Mouse (Mus musculus) Muller cell, postnatal 12 days (primary cell): Measurements from ENCODE around the gene Mrpl38.

Source experiments
- DNase-seq: peaks from one replicate; pipeline ENCODE4 v3.0.0-alpha.2; 2015; ENCODE audit errors: inconsistent ontology term

Mrpl38 gene

DNA sequence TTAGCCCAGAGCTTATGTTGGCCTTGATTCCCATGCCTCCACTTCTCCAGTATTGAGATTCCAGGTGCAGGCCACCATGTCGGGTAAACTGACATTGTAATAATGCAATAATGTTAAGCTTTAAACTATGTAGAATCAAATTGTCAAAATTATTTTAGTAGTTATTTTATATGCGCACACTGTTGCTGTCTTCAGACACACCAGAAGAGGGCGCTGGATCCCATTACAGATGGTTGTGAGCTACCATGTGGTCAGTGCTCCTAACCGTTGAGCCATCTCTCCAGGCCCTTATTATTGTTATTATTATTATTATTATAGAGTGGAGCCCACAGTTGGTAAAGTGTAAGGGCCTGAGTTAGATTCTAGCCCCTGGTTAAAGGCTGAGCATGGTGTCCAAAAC lies 27.6 kb downstream of the Mrpl38 start:
- no peak for DNase-seq

GRCm38 (mm10) chr11:116110540-116110939 lies 28.1 kb downstream of the Mrpl38 start:
- DNase-seq, result no peak

DNA sequence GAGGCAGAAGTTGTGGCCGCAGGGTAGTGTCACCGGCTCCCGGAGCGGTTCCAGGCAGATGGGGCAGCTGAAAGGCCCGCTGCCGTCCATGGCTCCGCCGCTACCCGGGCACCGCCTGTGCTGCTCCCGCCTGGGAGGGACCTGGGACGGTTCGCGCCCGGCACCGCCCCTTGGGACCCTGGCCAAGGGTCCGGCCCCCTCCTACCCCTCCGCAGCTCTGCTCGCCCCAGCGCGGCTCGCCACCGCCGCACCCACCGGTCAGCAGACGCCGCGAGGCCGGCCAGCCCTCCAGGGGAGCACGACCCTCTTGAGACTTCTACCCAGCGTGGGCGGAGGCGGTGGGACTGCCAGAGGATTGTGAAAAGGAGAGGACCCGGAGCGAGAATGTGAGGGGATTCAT lies 28.5 kb downstream of the Mrpl38 start:
- peak; percentile 68 for DNase-seq

- DNase-seq, result peak; percentile 30
Measured at GRCm38 (mm10) chr11:116109441-116110081, 29.1 kb downstream of the Mrpl38 start.

- DNase-seq, result peak; percentile 93
Measured at GRCm38 (mm10) chr11:116108464-116109137, 30.1 kb downstream of the Mrpl38 start.

DNA sequence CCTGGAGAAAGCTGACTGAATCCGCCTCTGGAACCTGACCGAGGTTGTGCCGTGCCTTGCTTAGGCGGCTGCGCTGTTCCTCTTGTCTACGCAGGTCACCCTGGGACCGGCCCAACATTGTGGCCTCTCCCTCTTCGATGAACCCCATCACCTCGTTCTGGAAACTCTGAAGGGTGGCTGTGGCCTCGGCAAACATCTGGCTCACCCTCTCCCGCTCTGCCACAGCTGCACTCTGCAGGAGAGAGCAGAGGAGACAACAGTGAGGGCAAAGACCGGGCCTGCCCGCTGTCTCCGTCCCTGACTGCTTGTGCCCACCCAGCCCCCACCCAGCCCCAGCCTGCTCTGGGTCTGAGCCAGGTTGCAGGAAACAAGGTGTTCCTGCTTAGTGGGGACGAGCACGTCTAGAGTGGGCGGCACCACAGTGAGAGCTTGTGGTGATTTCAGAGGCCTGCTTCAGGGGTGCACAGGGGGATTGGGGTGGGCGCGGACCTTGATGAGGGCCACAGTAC lies 30.8 kb downstream of the Mrpl38 start:
- DNase-seq, result no peak

- DNase-seq, result no peak
Measured at GRCm38 (mm10) chr11:116106963-116107776, 31.5 kb downstream of the Mrpl38 start.

- DNase-seq, result no peak
Measured at GRCm38 (mm10) chr11:116106154-116106962, 32.3 kb downstream of the Mrpl38 start.

- no peak for DNase-seq
Measured at GRCm38 (mm10) chr11:116105065-116105464, 33.6 kb downstream of the Mrpl38 start.

DNA sequence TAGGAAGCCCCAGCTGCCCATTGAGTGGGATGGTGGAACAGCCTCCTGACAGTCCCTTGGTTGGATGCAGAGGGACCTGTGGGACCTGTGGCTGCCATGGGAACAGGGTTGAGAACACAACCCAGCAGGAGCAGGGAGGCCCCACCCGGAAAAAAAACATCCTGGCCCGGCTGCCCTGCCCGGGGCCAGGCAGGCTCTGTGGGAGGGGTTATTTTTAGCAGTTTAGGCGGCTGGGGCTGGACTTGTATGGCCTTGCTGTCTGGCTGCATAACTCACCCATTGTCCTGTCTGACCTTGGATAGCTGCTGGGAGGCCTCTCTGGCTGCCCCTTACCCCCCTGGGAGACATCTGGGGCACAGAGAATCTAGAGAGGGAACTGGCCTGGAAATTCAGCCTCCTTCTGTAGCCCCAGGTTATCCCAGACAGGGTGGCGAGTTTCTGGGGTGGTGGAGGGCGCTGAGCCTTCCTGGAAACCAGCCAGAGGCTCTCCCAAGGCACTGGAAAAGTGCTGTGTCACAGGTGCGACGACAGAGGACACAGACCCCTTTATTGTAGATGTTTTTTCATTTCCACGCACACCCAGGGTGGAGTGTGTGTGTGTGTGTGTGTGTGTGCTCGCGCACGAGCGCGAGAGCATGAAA lies 34.5 kb downstream of the Mrpl38 start:
- DNase-seq, result peak; percentile 86

DNA sequence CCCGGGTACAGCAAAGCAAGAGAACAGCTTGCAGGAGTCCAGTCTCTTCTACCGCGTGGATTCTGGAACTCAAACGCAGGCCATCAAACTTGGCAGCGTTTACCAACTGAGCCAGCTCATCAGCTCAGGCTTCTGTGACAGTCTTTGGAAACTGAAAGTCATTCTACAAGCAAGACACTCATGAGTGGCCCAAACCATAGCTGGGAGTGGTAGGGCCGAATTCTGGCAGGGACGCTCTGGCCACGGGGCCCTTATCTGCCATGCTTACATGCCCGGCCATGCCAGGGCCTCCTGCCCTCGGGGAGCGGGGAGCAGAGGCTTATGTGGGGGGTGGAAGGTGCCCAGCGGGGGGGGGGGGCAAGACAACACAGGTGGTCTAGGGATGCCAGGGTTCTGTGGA lies 35.1 kb downstream of the Mrpl38 start:
- peak; percentile 48 for DNase-seq

DNA sequence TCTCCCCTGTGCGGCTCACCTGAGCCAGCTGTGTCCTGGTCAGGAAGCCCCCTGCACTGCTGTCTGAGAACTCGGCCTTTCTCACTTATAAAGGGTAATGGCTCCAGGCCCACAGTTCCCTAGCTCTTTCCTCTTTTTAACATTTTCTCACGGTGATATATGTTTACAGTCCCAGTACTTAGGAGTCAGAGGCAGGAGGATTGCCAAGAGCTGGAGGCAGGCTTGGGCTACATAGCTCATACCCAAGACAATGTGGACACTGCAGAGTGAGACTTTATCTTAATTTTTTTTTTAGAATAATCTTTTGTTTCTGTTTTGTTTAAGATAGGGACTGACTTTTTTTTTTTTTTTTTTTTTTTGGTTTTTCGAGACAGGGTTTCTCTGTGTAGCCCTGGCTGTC lies 36.2 kb downstream of the Mrpl38 start:
- DNase-seq, result no peak

DNA sequence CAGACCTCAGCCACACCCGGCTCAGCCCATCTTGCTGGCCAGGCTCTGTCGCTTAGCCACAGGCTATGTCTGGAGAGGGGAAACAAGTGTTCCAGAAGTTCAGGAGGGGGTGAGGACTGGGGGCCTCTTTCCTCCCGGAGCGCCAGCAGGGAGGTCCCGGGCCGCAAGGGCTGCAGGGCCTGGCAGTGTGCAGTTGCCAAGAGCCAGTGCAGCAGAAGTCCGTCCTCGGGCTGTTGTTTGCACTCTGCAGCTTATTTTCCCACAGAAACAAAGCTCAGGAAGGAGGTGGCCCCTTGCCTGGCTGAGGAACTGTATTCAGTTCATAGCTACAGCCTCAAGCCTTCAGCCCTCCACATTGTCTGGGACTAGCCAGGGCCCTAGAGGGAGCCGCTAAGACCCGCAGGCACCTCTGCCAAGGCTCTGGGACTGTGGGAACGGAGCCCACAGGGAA lies 36.7 kb downstream of the Mrpl38 start:
- peak; percentile 28 for DNase-seq

GRCm38 (mm10) chr11:116100839-116101238 lies 37.8 kb downstream of the Mrpl38 start:
- no peak for DNase-seq

DNA sequence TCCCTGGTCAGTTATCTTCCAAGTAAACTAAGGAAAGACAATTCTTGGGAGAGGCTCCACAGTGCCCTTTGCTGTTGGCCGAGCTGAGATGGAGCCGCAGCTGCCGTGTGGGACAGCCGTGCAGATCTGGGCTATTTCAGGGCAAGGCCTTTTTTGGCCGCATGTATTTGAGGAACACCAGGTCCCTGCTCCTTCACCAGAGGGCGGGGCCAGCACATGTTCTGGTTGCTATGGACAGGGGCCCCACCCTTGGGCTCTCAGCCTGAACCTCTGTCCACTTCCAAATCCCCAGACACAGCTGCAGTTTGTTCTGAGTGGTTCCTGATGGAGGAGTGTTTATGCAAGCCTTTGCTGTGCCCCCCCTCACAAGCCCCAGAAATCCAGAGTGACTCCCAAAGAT lies 38.3 kb downstream of the Mrpl38 start:
- no peak for DNase-seq

- DNase-seq, result no peak
Measured at GRCm38 (mm10) chr11:116099462-116099861, 39.2 kb downstream of the Mrpl38 start.

GRCm38 (mm10) chr11:116098711-116099460 lies 39.8 kb downstream of the Mrpl38 start:
- DNase-seq, result no peak

- DNase-seq, result no peak
Measured at GRCm38 (mm10) chr11:116096213-116097108, 42.2 kb downstream of the Mrpl38 start.

DNA sequence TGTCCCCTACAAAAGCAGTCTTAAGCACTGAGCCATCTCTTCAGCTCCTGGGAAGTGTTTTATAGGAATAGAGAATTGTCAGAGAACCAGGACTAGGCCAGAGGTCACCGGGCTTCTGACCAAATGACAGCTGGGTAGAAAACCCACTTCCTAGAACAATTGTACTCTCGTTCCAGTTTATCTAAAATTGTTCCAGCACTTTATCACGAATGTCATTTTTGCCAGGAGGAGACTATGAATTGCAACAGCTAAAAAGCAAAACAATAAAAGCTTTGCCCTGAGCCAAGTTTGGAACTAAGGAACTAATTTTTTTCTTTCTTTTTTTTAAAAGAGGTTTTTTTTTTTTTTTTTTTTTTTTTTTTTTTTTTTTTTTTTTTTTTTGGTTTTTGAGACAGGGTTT lies 43.1 kb downstream of the Mrpl38 start:
- DNase-seq, result no peak
